Mouse (Mus musculus): ENCODE measurements around the gene Gpatch8.

Gpatch8 gene

DNA sequence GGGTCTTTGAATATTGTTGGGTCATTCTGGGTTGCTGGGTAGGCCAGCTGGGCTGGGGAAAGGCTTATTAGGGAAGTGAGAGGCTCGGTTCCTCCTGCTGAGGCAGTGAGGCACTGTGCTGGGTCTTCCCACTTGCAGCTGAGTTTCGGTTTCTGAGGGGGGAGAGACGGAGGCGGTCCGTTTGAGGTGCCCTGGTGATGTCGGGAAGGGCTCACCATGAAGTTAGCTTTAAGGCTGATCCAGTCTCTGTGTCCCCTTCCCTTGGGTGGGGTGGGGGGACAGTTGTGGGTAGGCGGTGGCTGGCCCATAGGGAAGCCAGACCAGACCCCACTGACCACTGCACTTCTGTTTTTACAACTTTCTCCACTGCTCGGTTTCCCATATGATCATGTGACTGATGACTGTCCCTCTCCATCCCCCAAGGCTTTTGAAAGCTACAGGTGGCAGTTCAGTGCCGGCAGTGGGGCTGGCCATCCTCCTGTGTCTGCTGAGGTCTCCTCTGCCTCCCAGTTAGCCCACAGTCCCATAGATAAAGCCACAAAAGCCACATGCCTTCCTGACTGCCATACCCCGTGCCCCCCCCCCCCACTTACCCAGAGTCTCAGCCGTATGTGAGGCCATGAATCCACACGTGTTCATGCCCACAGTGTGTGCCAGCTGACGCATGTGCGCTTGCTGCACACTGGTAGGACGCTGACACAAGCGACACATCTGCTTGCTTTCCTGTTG is 123.9 kb downstream of the Gpatch8 start:
- peak; percentile 7 to 15 for DNase-seq

DNA sequence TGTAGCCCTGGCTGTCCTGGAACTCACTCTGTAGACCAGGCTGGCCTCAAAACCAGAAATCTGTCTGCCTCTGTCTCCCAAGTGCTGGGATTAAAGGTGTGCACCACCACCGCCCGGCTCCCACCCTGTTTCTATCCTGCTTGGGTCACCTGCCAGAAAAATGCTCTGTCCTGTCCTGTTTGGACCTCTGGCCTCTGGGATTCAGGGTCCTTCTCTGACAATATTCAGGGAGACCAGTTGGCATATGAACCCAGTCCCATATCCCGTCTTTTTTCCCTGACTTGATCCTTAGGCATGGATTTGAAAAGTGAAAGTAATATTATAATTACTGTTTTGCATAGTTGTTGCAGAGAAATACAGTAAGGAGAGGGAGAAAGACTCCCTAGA is 124.5 kb downstream of the Gpatch8 start:
- DNase-seq = no peak

DNA sequence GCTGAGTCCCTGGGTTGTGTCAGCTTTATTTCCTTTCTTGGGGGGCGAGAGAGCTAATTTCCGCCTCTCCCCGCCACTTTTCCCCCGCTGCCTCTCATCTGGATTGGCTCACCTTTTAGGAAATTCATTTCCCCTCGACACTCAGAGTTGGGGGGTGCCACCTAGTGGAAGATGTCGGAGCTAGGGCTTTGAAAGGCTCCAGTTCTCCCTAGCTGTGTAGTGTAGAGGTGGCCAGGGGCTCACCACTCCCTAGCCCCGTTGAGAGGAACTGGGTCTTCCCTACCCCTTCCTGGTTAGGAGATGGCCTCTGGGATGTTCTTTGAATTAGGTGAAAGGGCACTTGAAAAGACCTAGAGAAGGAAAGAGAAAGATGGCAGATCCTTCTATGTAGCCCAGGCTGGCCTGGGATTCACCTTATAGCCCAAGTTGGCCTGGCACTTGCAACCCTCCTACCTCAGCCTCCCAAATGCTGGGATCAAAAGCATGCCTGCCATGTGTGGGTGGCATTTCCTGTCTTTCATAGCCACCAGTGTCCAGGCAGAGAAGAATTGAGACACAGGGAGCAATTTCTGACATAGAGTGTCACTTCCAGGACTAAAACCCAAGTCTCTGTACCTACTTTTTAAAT is 125.1 kb downstream of the Gpatch8 start:
- DNase-seq = peak; percentile 88 to 92

DNA sequence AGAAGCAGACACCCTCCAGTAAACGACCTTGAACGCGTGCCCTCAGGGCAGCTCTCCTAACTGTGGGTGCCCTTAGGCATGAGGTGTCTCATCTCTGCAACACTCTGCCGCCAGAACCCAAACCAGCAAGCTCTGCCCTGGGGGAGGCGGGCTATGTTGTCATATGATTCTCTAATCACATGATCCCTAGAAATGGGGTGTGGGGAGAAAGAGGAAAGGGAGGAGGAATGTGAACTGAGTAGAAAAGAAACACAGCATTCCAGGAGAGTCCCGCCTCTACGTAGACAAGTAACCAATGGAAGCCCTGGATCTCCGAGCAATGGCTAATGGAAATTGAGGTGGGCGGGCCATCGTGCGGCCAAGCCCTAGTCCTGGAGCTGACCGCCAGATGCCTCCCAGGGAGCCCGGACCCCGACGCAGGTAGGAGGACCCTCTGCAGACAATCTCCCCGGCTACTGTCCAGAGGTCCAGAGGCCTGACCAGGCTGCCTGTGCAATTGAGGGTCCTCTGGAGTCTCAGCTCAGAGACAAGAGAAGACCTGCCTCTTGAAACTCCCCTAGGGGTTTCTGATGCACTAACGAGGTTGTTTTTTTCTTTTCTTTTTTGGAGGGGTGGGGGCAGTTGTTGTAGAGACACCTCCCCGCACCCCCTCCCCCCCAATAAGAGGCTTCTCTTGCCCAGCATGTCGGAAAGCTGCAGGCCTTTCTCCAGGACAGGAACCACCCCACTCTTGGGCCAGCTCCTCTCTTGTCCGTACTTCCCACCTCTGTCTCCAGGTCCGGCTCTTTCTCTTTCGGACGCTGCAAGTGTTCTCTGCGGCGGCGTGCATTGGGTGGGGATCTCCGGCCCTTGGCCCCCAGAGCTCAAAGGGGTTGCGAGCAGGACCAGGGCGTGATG is 125.8 kb downstream of the Gpatch8 start, which contains the start of gene Grn:
Gene Grn (plus strand): TSS at position 195 of the 897 bp plus-strand sequence.
- peak; percentile 88 to 94 for DNase-seq

DNA sequence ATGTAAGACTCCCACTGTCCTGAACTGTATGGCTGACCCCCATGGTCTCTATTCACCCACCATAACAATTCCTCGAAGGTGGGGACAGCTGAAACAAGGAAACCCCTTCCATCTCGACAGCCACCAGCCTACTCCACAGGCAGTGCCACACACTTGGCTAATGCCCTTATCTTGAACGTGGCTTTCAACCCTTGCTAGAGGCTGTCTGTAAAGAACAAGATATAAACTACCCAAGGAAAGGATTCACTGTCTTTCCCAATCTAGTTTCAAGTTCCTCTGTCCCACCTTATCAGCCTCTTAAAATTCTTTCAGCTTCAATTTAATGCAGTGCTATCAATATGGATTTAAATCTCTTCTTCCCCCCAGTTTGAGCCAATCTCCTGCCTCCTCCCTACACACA is 126.6 kb downstream of the Gpatch8 start:
- DNase-seq = no peak

DNA sequence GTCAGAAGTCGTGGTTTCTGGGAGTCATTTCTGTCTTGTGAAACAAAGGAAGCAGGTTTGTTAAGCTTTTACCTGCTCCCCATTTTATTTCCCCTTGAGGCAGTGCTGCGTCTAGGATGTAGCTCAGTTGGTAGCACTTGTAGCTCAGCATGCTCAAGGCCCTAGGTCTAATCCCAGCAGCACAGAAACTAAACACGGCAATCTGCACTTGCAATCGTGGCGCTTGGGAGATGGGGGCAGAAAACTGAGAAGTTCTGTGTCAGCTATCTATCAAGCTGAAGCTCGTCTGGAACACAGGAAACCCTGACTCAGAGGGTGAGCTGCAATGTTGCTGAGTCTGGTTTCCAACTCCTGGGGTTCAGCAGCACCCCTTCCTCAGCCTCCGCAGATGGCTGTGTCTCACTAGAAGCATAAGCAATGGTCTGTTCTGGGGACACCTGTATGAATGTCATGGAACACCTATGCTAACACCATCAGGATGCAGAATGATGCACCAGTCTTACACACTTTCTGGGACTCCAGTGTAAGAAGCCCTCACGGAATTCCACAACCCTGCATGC is 127.1 kb downstream of the Gpatch8 start:
- DNase-seq = no peak
